Mouse (Mus musculus): ENCODE results near the gene Terf2ip. TPM values are rescaled to one million over a fixed set of nuclear protein-coding genes. Genes with fewer than 3 reads are reported as not detected.
A peak's percentile ranks its signal among the peaks of the same experiment; 100 is the strongest.

The Terf2ip gene
- polyA plus RNA-seq (2015; fragmentation: Nextera tagmentation; extraction: Ambion mirVana) = 22.2 and 23.1 TPM in 2 replicates

DNA sequence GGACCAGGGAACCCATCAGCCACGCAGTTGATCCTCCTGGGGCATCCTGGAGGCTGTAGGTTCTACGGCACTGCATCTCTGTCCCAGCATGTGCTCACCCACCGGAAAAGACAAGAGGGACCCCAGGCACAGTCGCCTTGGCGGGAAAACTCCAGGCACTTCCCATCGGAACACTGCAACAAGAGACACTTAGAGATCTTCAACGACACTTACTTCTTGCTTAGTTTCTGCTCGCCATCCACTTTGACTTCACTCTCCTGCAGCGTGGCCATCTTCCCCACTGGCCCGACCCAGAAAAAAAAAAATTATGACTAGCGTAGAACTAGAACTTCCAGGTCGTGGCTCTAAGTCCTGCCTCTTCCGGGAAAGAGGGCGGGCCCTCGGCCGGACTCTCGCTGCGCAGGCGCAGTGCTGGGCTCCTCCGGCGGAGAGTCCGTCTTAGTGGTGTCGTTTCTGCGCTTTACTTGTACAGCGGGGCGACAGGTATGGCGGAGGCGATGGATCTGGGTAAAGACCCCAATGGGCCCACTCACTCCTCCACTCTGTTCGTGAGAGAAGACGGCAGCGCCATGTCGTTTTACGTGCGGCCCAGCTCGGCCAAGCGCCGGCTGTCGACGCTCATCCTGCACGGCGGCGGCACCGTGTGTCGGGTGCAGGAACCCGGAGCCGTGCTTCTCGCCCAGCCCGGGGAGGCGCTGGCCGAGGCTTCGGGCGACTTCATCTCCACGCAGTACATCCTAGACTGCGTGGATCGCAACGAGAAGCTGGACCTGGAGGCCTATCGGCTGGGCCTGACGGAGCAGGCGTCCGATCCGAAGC lies at the start of gene Terf2ip, which contains the start of gene Kars:
Terf2ip (plus strand) TSS at position 402 of the 819 bp plus-strand sequence.
Kars (minus strand) TSS at position 327 of the 819 bp plus-strand sequence.
- ATAC-seq (ENCODE audit: insufficient read depth, low FRiP score, low read depth) = peak; percentile 90
- H3K36me3 ChIP-seq = peaks cover 5% of the 10 kb centered on the region; the same call in 1 of the 2 replicates
- H3K4me1 ChIP-seq = peaks cover 10% of the 10 kb centered on the region; the same call in 1 of the 2 replicates
- peak within 1 kb of the TSS; percentile 85 for H3K4me2 ChIP-seq
- peak within 1 kb of the TSS; percentile 74 for H3K9ac ChIP-seq
- no peaks in the 10 kb centered on the region for H3K27me3 ChIP-seq (replicated peaks)
- H3K4me3 ChIP-seq (replicated peaks) = peak within 1 kb of the TSS; percentile 84
- peak within 1 kb of the TSS; percentile 85 for H3K27ac ChIP-seq
- H3K9me3 ChIP-seq = no peaks in the 10 kb centered on the region
- WGBS = under 1% methylated on average over 61 of the region's 61 CpGs

DNA sequence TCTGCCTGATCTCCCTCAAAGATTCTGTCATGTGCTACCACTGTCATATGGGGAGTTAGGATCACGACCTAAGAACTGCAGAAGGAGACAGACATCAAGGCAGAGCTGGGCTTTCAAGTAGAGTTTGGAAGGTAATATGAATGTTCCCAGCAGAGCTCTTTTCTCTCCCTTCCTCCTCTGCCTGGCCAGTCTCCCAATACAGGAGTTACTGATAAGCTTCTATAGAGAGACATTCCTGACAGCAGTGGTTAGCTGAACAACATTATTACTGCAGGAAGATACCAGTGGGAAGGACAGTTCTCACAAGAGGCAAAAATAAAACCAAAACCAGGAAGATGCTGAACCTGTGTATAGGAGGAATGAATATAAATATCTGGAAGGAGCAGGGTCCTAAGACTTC lies 48.6 kb upstream of the Terf2ip start:
- no peaks in the 10 kb centered on the region for H3K9me3 ChIP-seq
- WGBS = 78% methylated on average over 1 of the region's 1 CpGs
- no peaks in the 10 kb centered on the region for H3K4me1 ChIP-seq
- ATAC-seq (ENCODE audit: insufficient read depth, low FRiP score, low read depth) = no peak
- no peak overlapping the region for H3K4me2 ChIP-seq
- no peak overlapping the region for H3K27ac ChIP-seq
- H3K27me3 ChIP-seq (replicated peaks) = no peaks in the 10 kb centered on the region
- H3K4me3 ChIP-seq (replicated peaks) = no peak overlapping the region
- no peak overlapping the region for H3K9ac ChIP-seq
- H3K36me3 ChIP-seq = no peaks in the 10 kb centered on the region

DNA sequence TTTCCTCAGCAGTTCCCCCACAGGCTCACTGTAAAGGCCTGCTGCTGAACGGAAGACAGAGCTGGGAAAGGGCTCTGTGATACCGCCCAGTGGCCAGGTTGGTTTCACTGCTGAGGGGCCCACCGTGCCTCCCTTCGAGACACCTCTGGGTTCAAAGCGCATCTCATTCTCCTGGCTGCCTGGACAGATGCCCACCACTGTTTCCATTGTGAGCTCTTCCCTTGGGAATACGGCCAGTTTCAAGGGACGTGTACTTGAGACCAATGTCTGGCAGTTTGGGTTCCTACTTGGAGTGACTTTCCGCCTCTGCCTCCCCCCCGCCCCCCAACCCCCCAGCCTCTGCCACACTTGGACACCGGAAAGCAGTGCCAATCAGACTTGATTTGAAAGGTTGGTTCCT lies 48.1 kb upstream of the Terf2ip start:
- H3K4me2 ChIP-seq = no peak overlapping the region
- 0 out of 2 replicates have a peak, but pooled peaks cover 4% of the 10 kb centered on the region for H3K36me3 ChIP-seq
- no peak for ATAC-seq (ENCODE audit: insufficient read depth, low FRiP score, low read depth)
- H3K27ac ChIP-seq = no peak overlapping the region
- H3K9ac ChIP-seq = no peak overlapping the region
- no peak overlapping the region for H3K4me3 ChIP-seq (replicated peaks)
- H3K27me3 ChIP-seq (replicated peaks) = no peaks in the 10 kb centered on the region
- H3K9me3 ChIP-seq = no peaks in the 10 kb centered on the region
- H3K4me1 ChIP-seq = no peaks in the 10 kb centered on the region
- 77% methylated on average over 10 of the region's 10 CpGs for WGBS

DNA sequence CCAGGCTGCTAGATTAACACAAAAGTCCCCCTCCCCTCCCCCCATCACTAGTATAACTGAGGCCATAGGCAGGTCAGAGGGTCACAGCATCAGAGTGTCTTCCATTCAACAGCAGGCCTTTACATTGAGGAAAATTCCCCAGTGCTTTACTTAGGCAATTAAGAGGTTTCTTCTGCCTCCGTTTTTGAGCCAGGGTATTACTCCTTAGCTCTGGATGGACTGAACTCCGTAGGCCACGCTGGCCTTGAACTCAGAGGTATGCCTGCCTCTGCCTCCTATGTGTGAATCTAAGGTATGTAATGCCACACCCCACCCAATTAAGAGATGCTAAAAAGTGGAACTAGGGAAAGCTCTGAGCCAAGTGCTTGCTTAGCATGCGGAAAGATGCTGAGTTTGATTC lies 47.7 kb upstream of the Terf2ip start:
- no peaks in the 10 kb centered on the region for H3K4me1 ChIP-seq
- WGBS = 88% methylated on average over 4 of the region's 4 CpGs

DNA sequence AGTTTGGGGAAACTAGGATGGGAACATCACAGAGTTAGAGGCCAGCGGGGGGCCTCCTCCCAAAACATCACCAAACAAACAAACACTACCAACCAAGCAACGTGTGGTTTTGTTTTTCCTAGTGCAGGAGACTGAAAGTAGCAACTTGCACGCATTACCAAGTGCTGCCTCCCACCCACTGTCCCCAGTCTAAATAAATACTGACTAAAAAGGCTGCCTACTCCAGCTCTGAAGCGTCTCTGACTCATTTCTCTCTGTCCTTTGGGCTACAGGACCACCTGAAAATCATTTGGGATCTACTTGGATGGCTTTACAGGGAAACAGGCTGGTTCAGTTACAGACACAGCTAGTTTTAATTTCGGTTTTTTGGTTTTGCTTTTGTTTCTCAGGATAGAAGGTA lies 46.8 kb upstream of the Terf2ip start:
- Histone ChIP-seq H3K27me3 (replicated peaks) (no peaks in the 10 kb centered on the region), H3K27ac (no peak overlapping the region), H3K4me2 (no peak overlapping the region), H3K9ac (no peak overlapping the region), H3K4me3 (replicated peaks) (no peak overlapping the region), H3K9me3 (no peaks in the 10 kb centered on the region), H3K36me3 (0 out of 2 replicates have a peak, but pooled peaks cover 4% of the 10 kb centered on the region), H3K4me1 (no peaks in the 10 kb centered on the region)
- WGBS = 55% methylated on average over 5 of the region's 5 CpGs
- no peak for ATAC-seq (ENCODE audit: insufficient read depth, low FRiP score, low read depth)

More for the DNA sequence above, 47.7 kb upstream of the Terf2ip start:
- Histone ChIP-seq H3K4me3 (replicated peaks) (no peak overlapping the region), H3K4me2 (no peak overlapping the region), H3K9me3 (no peaks in the 10 kb centered on the region), H3K36me3 (0 out of 2 replicates have a peak, but pooled peaks cover 4% of the 10 kb centered on the region), H3K9ac (no peak overlapping the region), H3K27ac (no peak overlapping the region), H3K27me3 (replicated peaks) (no peaks in the 10 kb centered on the region)
- ATAC-seq (ENCODE audit: insufficient read depth, low FRiP score, low read depth) = no peak

DNA sequence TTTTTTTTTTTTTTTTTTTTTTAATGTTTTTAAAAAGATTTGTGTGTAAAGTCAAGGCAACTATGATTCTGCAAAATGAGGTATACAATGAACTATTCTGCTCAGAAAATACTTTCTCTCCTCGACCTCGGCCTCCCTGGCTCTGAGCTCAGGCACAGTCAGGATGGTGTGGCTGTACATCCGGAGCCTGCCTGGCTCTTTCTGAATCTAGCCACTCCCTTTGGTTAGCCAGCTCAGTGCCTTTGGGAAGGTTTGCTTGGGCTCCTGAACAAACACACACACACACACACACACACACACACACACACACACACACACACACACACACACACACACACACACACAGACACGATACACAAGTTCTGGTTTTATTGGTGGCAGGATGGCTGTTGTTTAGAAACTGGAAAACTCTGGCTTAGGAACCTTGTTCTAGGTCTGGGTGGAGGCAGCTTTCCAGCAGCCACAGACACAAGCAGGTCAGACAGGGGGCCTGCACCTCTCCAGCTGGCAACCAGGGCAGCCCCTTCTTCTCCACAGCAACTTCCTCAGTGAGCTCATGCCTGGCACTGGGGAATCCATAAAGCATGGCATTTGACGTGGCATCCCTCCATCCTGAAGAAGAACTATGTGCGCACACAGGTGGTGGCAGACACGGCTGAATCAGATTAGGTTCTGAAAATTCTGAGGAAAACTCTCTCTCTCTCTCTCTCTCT lies 46.2 kb upstream of the Terf2ip start:
- 61% methylated on average over 7 of the region's 7 CpGs for WGBS
- ATAC-seq (ENCODE audit: insufficient read depth, low FRiP score, low read depth) = no peak
- Histone ChIP-seq H3K27ac (no peak overlapping the region), H3K4me2 (no peak overlapping the region), H3K9me3 (no peaks in the 10 kb centered on the region), H3K9ac (no peak overlapping the region), H3K4me1 (no peaks in the 10 kb centered on the region), H3K36me3 (0 out of 2 replicates have a peak, but pooled peaks cover 4% of the 10 kb centered on the region), H3K4me3 (replicated peaks) (no peak overlapping the region), H3K27me3 (replicated peaks) (no peaks in the 10 kb centered on the region)

DNA sequence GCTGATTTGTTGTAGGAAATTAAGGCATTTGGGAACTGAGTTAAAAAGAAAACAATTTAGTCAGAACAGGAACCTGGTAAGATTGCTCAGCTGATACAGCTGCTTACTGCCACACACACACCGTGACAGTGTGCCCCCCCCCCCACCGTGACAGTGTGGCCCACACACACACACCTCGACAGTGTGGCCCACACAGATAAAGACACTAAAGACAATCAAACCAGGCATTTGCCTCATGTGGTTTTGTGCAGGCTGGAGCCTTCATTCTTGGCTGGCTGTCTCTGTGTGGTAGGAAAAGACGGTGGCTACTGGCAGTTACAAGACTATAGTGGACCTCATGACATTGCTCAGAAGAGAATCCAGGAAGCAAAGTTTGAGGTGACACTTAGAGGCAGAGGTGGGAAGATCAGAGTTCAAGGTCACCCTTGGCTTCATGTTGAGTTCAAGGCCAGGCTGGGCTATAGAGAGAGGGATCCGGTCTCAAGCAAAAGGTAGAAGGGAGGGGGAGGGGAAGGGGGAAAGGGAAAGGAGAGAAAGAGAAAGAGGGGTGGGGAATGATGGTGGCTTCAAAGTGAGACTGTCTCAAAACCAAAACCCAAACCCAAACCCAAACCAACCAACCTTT lies 43.8 kb upstream of the Terf2ip start:
- H3K27ac ChIP-seq = no peak overlapping the region
- H3K9ac ChIP-seq = no peak overlapping the region
- 0 out of 2 replicates have a peak, but pooled peaks cover 7% of the 10 kb centered on the region for H3K36me3 ChIP-seq
- 80% methylated on average over 5 of the region's 5 CpGs for WGBS
- no peaks in the 10 kb centered on the region for H3K4me1 ChIP-seq
- no peak for ATAC-seq (ENCODE audit: insufficient read depth, low FRiP score, low read depth)
- H3K9me3 ChIP-seq = no peaks in the 10 kb centered on the region
- H3K4me2 ChIP-seq = no peak overlapping the region
- no peak overlapping the region for H3K4me3 ChIP-seq (replicated peaks)
- H3K27me3 ChIP-seq (replicated peaks) = no peaks in the 10 kb centered on the region

DNA sequence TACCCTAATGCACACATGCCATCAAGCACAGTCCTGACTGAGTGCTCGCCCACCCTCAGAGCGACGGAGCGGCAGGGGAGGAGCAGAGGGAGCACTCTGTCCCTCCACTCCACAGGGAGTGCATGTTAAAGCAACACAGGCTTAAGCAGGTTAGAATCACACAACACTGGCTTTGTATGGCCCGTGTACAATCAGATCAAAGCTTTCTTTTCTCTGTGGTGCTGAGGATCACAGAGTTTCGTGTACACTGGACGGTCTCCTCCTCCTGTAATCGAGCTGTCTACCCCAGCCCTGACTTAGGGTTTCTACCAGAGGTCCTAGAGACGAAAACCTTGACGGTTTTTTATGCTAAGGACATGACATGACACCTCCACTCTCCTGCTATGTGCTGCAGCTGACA lies 42.7 kb upstream of the Terf2ip start:
- ATAC-seq (ENCODE audit: insufficient read depth, low FRiP score, low read depth) = no peak
- H3K4me3 ChIP-seq (replicated peaks) = no peak overlapping the region
- H3K9ac ChIP-seq = no peak overlapping the region
- no peaks in the 10 kb centered on the region for H3K4me1 ChIP-seq
- 89% methylated on average over 10 of the region's 10 CpGs for WGBS
- H3K27me3 ChIP-seq (replicated peaks) = no peaks in the 10 kb centered on the region
- 0 out of 2 replicates have a peak, but pooled peaks cover 7% of the 10 kb centered on the region for H3K36me3 ChIP-seq
- H3K4me2 ChIP-seq = no peak overlapping the region
- no peaks in the 10 kb centered on the region for H3K9me3 ChIP-seq
- H3K27ac ChIP-seq = no peak overlapping the region

DNA sequence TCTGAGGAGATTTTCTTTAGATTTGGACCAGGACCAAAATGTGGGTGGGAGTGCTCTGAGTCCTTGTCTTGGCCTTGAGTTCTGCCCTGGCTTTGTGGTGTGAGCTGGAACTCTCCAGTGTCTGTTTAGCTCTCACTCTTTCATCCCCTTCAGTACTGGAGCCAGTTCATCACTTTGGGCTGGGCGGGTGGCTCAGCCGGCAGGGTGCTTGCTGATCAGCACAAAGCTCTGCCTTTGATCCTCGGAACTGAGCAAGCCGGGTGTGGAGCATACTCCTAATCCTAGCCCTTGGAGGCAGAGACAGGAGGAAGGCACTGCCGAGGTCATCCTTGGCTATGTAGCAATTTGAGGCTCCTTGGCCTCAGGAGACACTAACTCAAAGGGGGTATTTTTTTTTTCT lies 42.2 kb upstream of the Terf2ip start:
- Histone ChIP-seq H3K4me2 (no peak overlapping the region), H3K9ac (no peak overlapping the region), H3K4me3 (replicated peaks) (no peak overlapping the region), H3K27ac (no peak overlapping the region), H3K36me3 (0 out of 2 replicates have a peak, but pooled peaks cover 7% of the 10 kb centered on the region), H3K27me3 (replicated peaks) (no peaks in the 10 kb centered on the region), H3K9me3 (no peaks in the 10 kb centered on the region), H3K4me1 (no peaks in the 10 kb centered on the region)
- 48% methylated on average over 5 of the region's 5 CpGs for WGBS
- no peak for ATAC-seq (ENCODE audit: insufficient read depth, low FRiP score, low read depth)

DNA sequence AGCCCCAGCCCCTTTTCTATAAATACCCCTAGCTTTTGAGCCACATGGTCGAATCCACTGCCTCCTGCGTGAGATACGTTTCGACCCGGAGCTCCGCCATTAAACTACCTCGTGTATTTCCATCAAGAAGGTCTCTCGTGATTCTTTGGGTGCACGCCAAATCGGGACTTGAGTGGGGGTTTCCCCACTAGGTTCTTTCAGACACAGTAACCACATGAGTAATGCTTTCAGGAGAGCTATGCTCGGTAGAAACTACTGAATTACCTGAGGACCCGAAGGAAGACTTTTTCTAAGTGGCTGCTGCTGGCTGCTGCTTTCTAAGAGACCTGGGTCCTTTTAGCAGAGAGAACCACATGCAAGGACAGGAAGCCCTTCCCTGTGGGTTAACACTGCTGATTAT lies 37.1 kb upstream of the Terf2ip start:
- WGBS = 96% methylated on average over 12 of the region's 12 CpGs
- Histone ChIP-seq H3K9ac (no peak overlapping the region), H3K27ac (no peak overlapping the region), H3K4me2 (no peak overlapping the region), H3K27me3 (replicated peaks) (no peaks in the 10 kb centered on the region), H3K9me3 (no peaks in the 10 kb centered on the region), H3K4me1 (no peaks in the 10 kb centered on the region), H3K36me3 (peaks cover 9% of the 10 kb centered on the region), H3K4me3 (replicated peaks) (no peak overlapping the region)
- ATAC-seq (ENCODE audit: insufficient read depth, low FRiP score, low read depth) = no peak

DNA sequence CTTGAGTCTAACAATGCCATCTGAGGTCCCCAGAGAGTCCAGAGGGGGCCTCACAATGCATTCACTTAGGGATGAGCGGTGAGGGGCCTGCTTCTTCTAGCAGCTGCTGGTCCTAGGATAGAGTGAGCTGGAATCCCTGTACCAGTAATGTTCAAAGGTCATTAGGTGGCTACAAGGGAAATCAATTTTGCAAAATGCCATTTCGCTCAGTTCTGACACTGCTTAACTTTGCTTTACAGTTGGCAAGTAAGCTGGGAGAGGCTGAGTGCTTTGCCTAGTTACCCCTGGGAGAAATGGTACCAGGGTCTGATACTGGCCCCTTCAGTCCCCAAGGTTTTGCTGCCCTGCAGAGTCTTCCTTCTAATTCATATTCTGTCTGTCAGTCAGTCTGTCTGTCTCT lies 35.5 kb upstream of the Terf2ip start:
- H3K4me3 ChIP-seq (replicated peaks) = no peak overlapping the region
- 88% methylated on average over 2 of the region's 2 CpGs for WGBS
- H3K9me3 ChIP-seq = no peaks in the 10 kb centered on the region
- H3K9ac ChIP-seq = no peak overlapping the region
- no peak overlapping the region for H3K4me2 ChIP-seq
- no peak overlapping the region for H3K27ac ChIP-seq
- H3K36me3 ChIP-seq = peaks cover 9% of the 10 kb centered on the region
- no peaks in the 10 kb centered on the region for H3K4me1 ChIP-seq
- H3K27me3 ChIP-seq (replicated peaks) = no peaks in the 10 kb centered on the region
- ATAC-seq (ENCODE audit: insufficient read depth, low FRiP score, low read depth) = no peak

Data from stomach, embryonic 15.5 days (tissue).